Mouse (Mus musculus) left cerebral cortex, postnatal 36 days (tissue): ENCODE measurements around the gene Igflr1. TPM values are rescaled to one million over a fixed set of nuclear protein-coding genes. Genes with fewer than 3 reads are reported as not detected.

Source experiments
- DNase-seq, 2 experiments: peaks; one replicate each; pipeline ENCODE4 v3.0.0; 2021 to 2022; ENCODE audit warnings: low spot score in 2 of 2, mixed read lengths in 1 of 2
- intact Hi-C: fragments of 180-260 bp; cut with DNase I; formaldehyde crosslinking; loops from one replicate; pipeline ENCODE4 v1.15.1; 2025
- microRNA-seq: library from miRNA; unstranded; fragments of <30 nt; microRNA quantifications from one replicate; pipeline ENCODE4 v1.2.0, GENCODE M21; 2022
- total RNA-seq, 2 experiments: library from RNA; stranded (reverse); gene quantifications; 2 replicates each; pipeline ENCODE4 v1.2.3; 2021

The Igflr1 gene
- total RNA-seq, 2 experiments from 2014 or later, result 1.8 to 4.5 TPM

- no peak for DNase-seq
- intact Hi-C loops, result no loop called here
Observed at GRCm38 (mm10) chr7:30604424-30604823, 39.2 kb downstream of the Igflr1 start.

- DNase-seq, result no peak
- intact Hi-C loops, result no loop called here
Observed at GRCm38 (mm10) chr7:30604944-30605343, 39.7 kb downstream of the Igflr1 start.

GRCm38 (mm10) chr7:30607706-30608309 is 42.6 kb downstream of the Igflr1 start:
- no peak for DNase-seq
- intact Hi-C loops, result no loop called here

GRCm38 (mm10) chr7:30608476-30608875 is 43.2 kb downstream of the Igflr1 start:
- intact Hi-C loops, result no loop called here
- no peak for DNase-seq

GRCm38 (mm10) chr7:30610043-30610442 is 44.8 kb downstream of the Igflr1 start:
- intact Hi-C loops, result no loop called here
- no peak for DNase-seq

GRCm38 (mm10) chr7:30612654-30613402 is 47.6 kb downstream of the Igflr1 start, which contains the start of gene Upk1a:
Upk1a (minus strand) TSS chr7:30612847.
- intact Hi-C loops, result loop anchor here (1.0 kb wide), 1 partner anchor 24 kb away; no protein-coding TSS in a partner anchor
- DNase-seq, result no peak

- intact Hi-C loops, result loop anchor here (1.0 kb wide), 1 partner anchor 24 kb away; no protein-coding TSS in a partner anchor
- peak in 1 of 2 experiments; percentile 35 for DNase-seq
Observed at GRCm38 (mm10) chr7:30613529-30614112, 48.4 kb downstream of the Igflr1 start.

- intact Hi-C loops, result no loop called here
- no peak for DNase-seq
Observed at GRCm38 (mm10) chr7:30614454-30614853, 49.2 kb downstream of the Igflr1 start.

GRCm38 (mm10) chr7:30615049-30615760 is 50.0 kb downstream of the Igflr1 start:
- intact Hi-C loops, result no loop called here
- no peak for DNase-seq

Small RNA genes within 50 kb of the gene (microRNA-seq; reads per million reads assigned to microRNA genes)
- 1.0 reads per million for gene Gm38670
- 1.0 reads per million for gene Mir3569

Other genes starting within 250 kb of the Igflr1 start
- under 1 TPM; 0.52 to 0.54 TPM for gene E130208F15Rik, start 243.7 kb upstream of the Igflr1 start, total RNA-seq
- 1 to 10 TPM; 7.5 to 9.4 TPM for gene Sdhaf1, start 241.5 kb upstream of the Igflr1 start, total RNA-seq
- gene Lrfn3, start 202.7 kb upstream of the Igflr1 start, total RNA-seq, result 10 to 100 TPM; 32.9 to 35.1 TPM
- 10 to 100 TPM; 25.0 to 28.4 TPM for gene Tyrobp, start 151.7 kb upstream of the Igflr1 start, total RNA-seq
- 1 to 10 TPM; 1.2 to 2.1 TPM for gene Hcst, start 145.6 kb upstream of the Igflr1 start, total RNA-seq
- 1 to 10 TPM; 2.9 to 3.6 TPM for gene Nfkbid, start 143.7 kb upstream of the Igflr1 start, total RNA-seq
- 1,000 to 10,000 TPM; 1,238 to 1,418 TPM for gene Aplp1, start 119.9 kb upstream of the Igflr1 start, total RNA-seq
- gene Kirrel2, start 107.7 kb upstream of the Igflr1 start, total RNA-seq, result 10 to 100 TPM; 12.9 to 17.8 TPM
- gene Nphs1, start 107.1 kb upstream of the Igflr1 start, total RNA-seq, result under 1 TPM; 0.99 to 1.00 TPM
- gene Prodh2, start 71.8 kb upstream of the Igflr1 start, total RNA-seq, result not detected
- 100 to 1,000 TPM; 156 to 209 TPM for gene Arhgap33, start 30.4 kb upstream of the Igflr1 start, total RNA-seq
- 1 to 10 TPM; 4.2 to 5.1 TPM for gene Hspb6, start 13.2 kb upstream of the Igflr1 start, total RNA-seq
- 1 to 10 TPM; 2.8 to 4.5 TPM for gene Proser3, start 13.1 kb upstream of the Igflr1 start, total RNA-seq
- gene Lin37, start 5.6 kb upstream of the Igflr1 start, total RNA-seq, result 10 to 100 TPM; 35.9 to 45.5 TPM
- 10 to 100 TPM; 68.0 to 71.4 TPM for gene U2af1l4, start 2.1 kb upstream of the Igflr1 start, total RNA-seq
- gene Gm49396, start 2.1 kb upstream of the Igflr1 start, total RNA-seq, result 1 to 10 TPM; 3.6 to 9.3 TPM
- 10 to 100 TPM; 79.8 to 85.1 TPM for gene Psenen, start 1.8 kb upstream of the Igflr1 start, total RNA-seq
- 10 to 100 TPM; 41.3 to 62.2 TPM for gene Kmt2b, start 23.3 kb downstream of the Igflr1 start, total RNA-seq
- not detected for gene Zbtb32, start 33.5 kb downstream of the Igflr1 start, total RNA-seq
- under 1 TPM in 1 of 2 experiments, not detected in 1; 0.36 TPM for gene Upk1a, start 47.4 kb downstream of the Igflr1 start, total RNA-seq
- gene Cox6b1, start 60.7 kb downstream of the Igflr1 start, total RNA-seq, result 100 to 1,000 TPM; 561 to 663 TPM
- not detected for gene Etv2, start 70.4 kb downstream of the Igflr1 start, total RNA-seq
- 10 to 100 TPM; 67.4 to 74.4 TPM for gene Rbm42, start 84.9 kb downstream of the Igflr1 start, total RNA-seq
- gene Haus5, start 99.6 kb downstream of the Igflr1 start, total RNA-seq, result 1 to 10 TPM; 4.0 to 5.7 TPM
- not detected for gene Pmis2, start 106.2 kb downstream of the Igflr1 start, total RNA-seq
- not detected for gene 2200002J24Rik, start 133.5 kb downstream of the Igflr1 start, total RNA-seq
- under 1 TPM; 0.23 to 0.47 TPM for gene Atp4a, start 146.8 kb downstream of the Igflr1 start, total RNA-seq
- gene Tmem147, start 164.1 kb downstream of the Igflr1 start, total RNA-seq, result 100 to 1,000 TPM; 114 to 115 TPM
- under 1 TPM in 1 of 2 experiments, not detected in 1; 0.35 TPM for gene Gapdhs, start 178.3 kb downstream of the Igflr1 start, total RNA-seq
- 1 to 10 TPM; 5.5 to 7.9 TPM for gene Sbsn, start 186.0 kb downstream of the Igflr1 start, total RNA-seq
- gene Dmkn, start 198.3 kb downstream of the Igflr1 start, total RNA-seq, result 1 to 10 TPM; 2.6 to 3.6 TPM
- gene Krtdap, start 222.5 kb downstream of the Igflr1 start, total RNA-seq, result not detected